Mouse (Mus musculus) neural tube, embryonic 15.5 days (tissue): ENCODE measurements around the gene Gm8773. TPM values are rescaled to one million over a fixed set of nuclear protein-coding genes. Genes with fewer than 3 reads are reported as not detected.

Source experiments
- ATAC-seq: fragments of 200-750 bp; cut with Nextera tagmentation; 2 replicates; pipeline ENCODE4 v1.8.0; 2017; ENCODE audit warnings: mild to moderate bottlenecking, moderate TSS enrichment, moderate library complexity; ENCODE audit not compliant: low FRiP score
- H3K27ac ChIP-seq: fragments of 300-500 bp; sonication (generic); replicated peaks from 2 replicates; pipeline ENCODE4 v1.5.1; 2015; ENCODE audit warnings: mild to moderate bottlenecking, inconsistent platforms
- H3K27me3 ChIP-seq: fragments of 300-500 bp; sonication (generic); replicated peaks from 2 replicates; pipeline ENCODE4 v1.6.1; 2015; ENCODE audit warnings: inconsistent platforms
- H3K36me3 ChIP-seq: fragments of 300-500 bp; sonication (generic); 2 replicates; pipeline ENCODE4 v1.6.1; 2015; ENCODE audit warnings: inconsistent platforms
- H3K4me1 ChIP-seq: fragments of 300-500 bp; sonication (generic); 2 replicates; pipeline ENCODE4 v1.6.1; 2015; ENCODE audit warnings: inconsistent platforms
- H3K4me2 ChIP-seq: fragments of 300-500 bp; sonication (generic); 2 replicates; pipeline ENCODE4 v1.6.1; 2015; ENCODE audit warnings: inconsistent platforms, mild to moderate bottlenecking, moderate library complexity
- H3K4me3 ChIP-seq: fragments of 300-500 bp; sonication (generic); replicated peaks from 2 replicates; pipeline ENCODE4 v1.5.1; 2015; ENCODE audit warnings: mild to moderate bottlenecking, inconsistent platforms
- H3K9ac ChIP-seq: fragments of 300-500 bp; sonication (generic); replicated peaks from 2 replicates; pipeline ENCODE4 v1.6.1; 2015; ENCODE audit warnings: mild to moderate bottlenecking, inconsistent platforms
- H3K9me3 ChIP-seq: fragments of 300-500 bp; sonication (generic); replicated peaks from 2 replicates; pipeline ENCODE4 v1.6.1; 2016; ENCODE audit warnings: inconsistent platforms
- WGBS: fragments of 180-500 bp; shearing (Covaris S2); methylation state at CpG from one replicate; pipeline ENCODE4 v1.1.7; 2015; ENCODE audit warnings: mixed read lengths; 5-methylcytosine and 5-hydroxymethylcytosine counted together
- polyA plus RNA-seq: library from polyadenylated mRNA; unstranded; fragments of >200 nt; fragmentation: Nextera tagmentation; extraction: Ambion mirVana; gene quantifications from 2 replicates; pipeline ENCODE4 v1.2.1, GENCODE M21; 2015

Gene Gm8773
- polyA plus RNA-seq, 1 experiment from 2014 or later = 15.0 TPM

DNA sequence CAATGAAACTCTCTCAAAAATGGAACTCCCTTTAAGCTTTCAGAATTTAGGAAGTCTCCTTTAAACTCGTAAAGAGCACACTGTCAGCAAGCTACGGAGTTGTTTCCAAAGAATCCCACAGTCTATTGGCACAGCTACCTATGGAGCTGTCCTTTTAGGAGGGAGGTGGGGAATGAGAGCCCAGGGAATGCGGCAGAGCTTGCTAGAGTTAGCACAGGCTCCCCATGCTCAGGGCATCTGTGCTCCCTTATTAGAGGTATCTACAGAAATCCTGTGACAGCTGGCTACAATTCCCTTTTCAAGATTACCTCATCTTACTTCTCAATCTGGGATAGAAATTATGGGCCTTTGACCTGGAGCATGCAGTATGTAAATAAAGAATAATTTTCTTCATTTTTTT is 36.9 kb downstream of the Gm8773 start:
- 55% methylated on average over 3 of the region's 3 CpGs for WGBS
- no peak for ATAC-seq
- H3K36me3 ChIP-seq = no peaks in the 10 kb centered on the region
- no peak overlapping the region for H3K9ac ChIP-seq
- H3K4me1 ChIP-seq = no peaks in the 10 kb centered on the region
- H3K9me3 ChIP-seq = no peaks in the 10 kb centered on the region
- no peak overlapping the region for H3K4me2 ChIP-seq
- H3K27ac ChIP-seq = no peak overlapping the region
- H3K4me3 ChIP-seq = no peak overlapping the region
- H3K27me3 ChIP-seq = no peaks in the 10 kb centered on the region

DNA sequence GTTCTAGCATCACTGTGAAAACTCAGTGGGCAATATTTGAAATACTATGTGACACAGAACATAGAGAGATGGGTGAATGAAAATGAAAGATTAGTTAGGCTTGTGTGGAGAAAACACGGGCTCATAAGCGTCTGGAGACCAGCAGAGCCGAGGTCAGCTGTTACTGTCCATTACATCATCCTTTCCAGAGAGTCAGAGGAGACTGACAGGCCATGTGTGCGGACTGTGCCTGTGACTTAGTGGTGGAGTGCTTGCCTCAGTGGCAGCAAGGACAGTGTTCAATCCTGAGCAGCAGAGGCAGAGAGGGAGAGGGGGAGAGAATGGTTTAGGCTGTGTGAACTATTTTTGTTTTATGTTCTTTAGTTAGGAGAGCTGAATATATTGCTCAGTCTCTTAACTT is 44.7 kb downstream of the Gm8773 start:
- ATAC-seq = no peak
- H3K36me3 ChIP-seq = no peaks in the 10 kb centered on the region
- 70% methylated on average over 4 of the region's 4 CpGs for WGBS
- no peak overlapping the region for H3K27ac ChIP-seq
- no peak overlapping the region for H3K9ac ChIP-seq
- H3K4me1 ChIP-seq = no peaks in the 10 kb centered on the region
- no peak overlapping the region for H3K4me2 ChIP-seq
- H3K27me3 ChIP-seq = no peaks in the 10 kb centered on the region
- no peaks in the 10 kb centered on the region for H3K9me3 ChIP-seq
- no peak overlapping the region for H3K4me3 ChIP-seq

DNA sequence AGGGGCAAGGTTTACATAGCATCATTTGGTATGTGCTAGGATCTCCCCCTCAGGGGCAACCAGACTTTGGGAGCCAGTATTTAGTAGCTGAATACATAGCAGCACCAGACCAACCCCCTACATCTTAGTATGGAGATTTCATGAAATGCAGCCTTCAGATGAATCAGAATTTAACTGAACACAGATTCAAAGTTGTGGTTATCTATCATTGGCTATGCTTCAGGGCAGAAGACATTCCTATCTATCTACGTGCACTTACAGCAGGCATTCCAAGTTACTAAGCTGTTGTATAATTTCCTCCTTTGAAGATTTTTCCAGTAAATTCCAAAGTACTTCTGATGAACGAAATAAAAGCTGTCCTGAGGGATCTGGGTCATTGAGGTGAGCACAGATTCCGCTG is 51.9 kb downstream of the Gm8773 start:
- Histone ChIP-seq H3K4me2 (no peak overlapping the region), H3K4me1 (no peaks in the 10 kb centered on the region), H3K36me3 (no peaks in the 10 kb centered on the region), H3K27ac (no peak overlapping the region), H3K27me3 (no peaks in the 10 kb centered on the region), H3K9ac (no peak overlapping the region), H3K4me3 (no peak overlapping the region), H3K9me3 (no peaks in the 10 kb centered on the region)
- 89% methylated on average over 3 of the region's 3 CpGs for WGBS
- no peak for ATAC-seq

Other genes with a start within 250 kb of the Gm8773 start
- gene Cdk14, start 153.5 kb upstream of the Gm8773 start, polyA plus RNA-seq = 37.9 and 42.2 TPM in 2 replicates
- gene 1700015F17Rik, start 94.7 kb upstream of the Gm8773 start, polyA plus RNA-seq = not detected in 2 replicates
- gene Cldn12, start 58.8 kb upstream of the Gm8773 start, polyA plus RNA-seq = 15.8 and 16.6 TPM in 2 replicates
- gene Gtpbp10, start 14.3 kb upstream of the Gm8773 start, polyA plus RNA-seq = 12.8 and 17.9 TPM in 2 replicates
- gene Cfap69, start 90.4 kb downstream of the Gm8773 start, polyA plus RNA-seq = 8.3 and 8.6 TPM in 2 replicates
- 6.8 and 6.9 TPM in 2 replicates for gene Steap2, start 120.8 kb downstream of the Gm8773 start, polyA plus RNA-seq
- gene Steap1, start 175.5 kb downstream of the Gm8773 start, polyA plus RNA-seq = 1.5 and 1.6 TPM in 2 replicates